Mouse (Mus musculus): ENCODE measurements around the gene Fam20a.

- TF ChIP-seq CTCF (IDR thresholded peaks at IDR 0.05; ENCODE audit: low read depth): no peak
- TF ChIP-seq EP300 (IDR thresholded peaks at IDR 0.05; ENCODE audit: low read depth): no peak
Measured at GRCm38 (mm10) chr11:109629021-109629521, 93.0 kb downstream of the Fam20a start.

Measured in liver, embryonic 14.5 days (tissue).